Mouse (Mus musculus) midbrain, embryonic 16.5 days (tissue): ENCODE data around the gene Snx33. TPM values are rescaled to one million over a fixed set of nuclear protein-coding genes. Genes with fewer than 3 reads are reported as not detected.
A peak's percentile ranks its signal among the peaks of the same experiment; 100 is the strongest.

Experiments
- ATAC-seq: fragments of 200-750 bp; cut with Nextera tagmentation; 2 replicates; pipeline ENCODE4 v1.8.0; 2017; ENCODE audit warnings: moderate TSS enrichment
- H3K27ac ChIP-seq: fragments of 300-500 bp; sonication (generic); 2 replicates; pipeline ENCODE4 v1.5.1; 2014; ENCODE audit warnings: mild to moderate bottlenecking, low read length, mixed read lengths
- H3K27me3 ChIP-seq: fragments of 300-500 bp; sonication (generic); 2 replicates; pipeline ENCODE4 v1.6.1; 2014; ENCODE audit warnings: low read depth, low read length, mixed read lengths; ENCODE audit not compliant: control insufficient read depth, insufficient read depth
- H3K36me3 ChIP-seq: fragments of 300-500 bp; sonication (generic); 2 replicates; pipeline ENCODE4 v1.6.1; 2014; ENCODE audit warnings: mild to moderate bottlenecking, low read length, moderate library complexity, mixed read lengths; ENCODE audit not compliant: control insufficient read depth, insufficient read depth
- H3K4me1 ChIP-seq: fragments of 300-500 bp; sonication (generic); 2 replicates; pipeline ENCODE4 v1.6.1; 2014; ENCODE audit warnings: mild to moderate bottlenecking, low read length, mixed read lengths; ENCODE audit not compliant: control insufficient read depth, insufficient read depth
- H3K4me2 ChIP-seq: fragments of 300-500 bp; sonication (generic); 2 replicates; pipeline ENCODE4 v1.6.1; 2014; ENCODE audit warnings: mild to moderate bottlenecking, low read length, mixed read lengths
- H3K4me3 ChIP-seq: fragments of 300-500 bp; sonication (generic); 2 replicates; pipeline ENCODE4 v1.5.1; 2014; ENCODE audit warnings: low read depth, mild to moderate bottlenecking, low read length, moderate library complexity, mixed read lengths
- H3K9ac ChIP-seq: fragments of 300-500 bp; sonication (generic); 2 replicates; pipeline ENCODE4 v1.6.1; 2014; ENCODE audit warnings: low read depth, low read length, mixed read lengths
- H3K9me3 ChIP-seq: fragments of 300-500 bp; sonication (generic); replicated peaks from 2 replicates; pipeline ENCODE4 v1.6.1; 2014; ENCODE audit warnings: mild to moderate bottlenecking, low read length, mixed read lengths; ENCODE audit not compliant: control insufficient read depth, poor library complexity, severe bottlenecking
- WGBS: fragments of 180-500 bp; shearing (Covaris S2); extraction: QIAGEN DNeasy Blood & Tissue Kit; methylation state at CpG from one replicate; pipeline ENCODE4 v1.1.7; 2014; 5-methylcytosine and 5-hydroxymethylcytosine counted together
- polyA plus RNA-seq: library from polyadenylated mRNA; unstranded; fragments of >200 nt; fragmentation: Nextera tagmentation; extraction: Ambion mirVana; gene quantifications from 2 replicates; pipeline ENCODE4 v1.2.1, GENCODE M21; 2015

Gene Snx33
- polyA plus RNA-seq, 1 experiment from 2014 or later = 2.7 TPM

GRCm38 (mm10) chr9:56901187-56901586, 27.0 kb downstream of the Snx33 start:
- H3K4me3 ChIP-seq = no peak overlapping the region
- no peak overlapping the region for H3K4me2 ChIP-seq
- no peaks in the 10 kb centered on the region for H3K36me3 ChIP-seq
- H3K9ac ChIP-seq = no peak overlapping the region
- 75% methylated on average over 6 of the region's 8 CpGs for WGBS
- ATAC-seq = no peak
- H3K27ac ChIP-seq = no peak overlapping the region
- H3K9me3 ChIP-seq = no peaks in the 10 kb centered on the region
- no peaks in the 10 kb centered on the region for H3K27me3 ChIP-seq
- H3K4me1 ChIP-seq = no peaks in the 10 kb centered on the region

GRCm38 (mm10) chr9:56900571-56900970, 27.6 kb downstream of the Snx33 start:
- H3K9me3 ChIP-seq = no peaks in the 10 kb centered on the region
- H3K4me2 ChIP-seq = no peak overlapping the region
- no peaks in the 10 kb centered on the region for H3K4me1 ChIP-seq
- 73% methylated on average over 9 of the region's 9 CpGs for WGBS
- no peaks in the 10 kb centered on the region for H3K36me3 ChIP-seq
- no peak overlapping the region for H3K4me3 ChIP-seq
- no peak overlapping the region for H3K9ac ChIP-seq
- no peak overlapping the region for H3K27ac ChIP-seq
- ATAC-seq = no peak
- H3K27me3 ChIP-seq = no peaks in the 10 kb centered on the region

- no peak overlapping the region for H3K27ac ChIP-seq
- ATAC-seq = no peak
- H3K9me3 ChIP-seq = no peaks in the 10 kb centered on the region
- no peaks in the 10 kb centered on the region for H3K36me3 ChIP-seq
- H3K4me1 ChIP-seq = no peaks in the 10 kb centered on the region
- no peaks in the 10 kb centered on the region for H3K27me3 ChIP-seq
- no peak overlapping the region for H3K9ac ChIP-seq
- H3K4me2 ChIP-seq = no peak overlapping the region
- H3K4me3 ChIP-seq = no peak overlapping the region
Measured at GRCm38 (mm10) chr9:56900060-56900459, 28.1 kb downstream of the Snx33 start.

- H3K4me2 ChIP-seq = no peak overlapping the region
- H3K9ac ChIP-seq = no peak overlapping the region
- ATAC-seq = no peak
- no peak overlapping the region for H3K27ac ChIP-seq
- H3K36me3 ChIP-seq = no peaks in the 10 kb centered on the region
- no peaks in the 10 kb centered on the region for H3K9me3 ChIP-seq
- no peaks in the 10 kb centered on the region for H3K27me3 ChIP-seq
- 81% methylated on average over 11 of the region's 11 CpGs for WGBS
- no peaks in the 10 kb centered on the region for H3K4me1 ChIP-seq
- H3K4me3 ChIP-seq = no peak overlapping the region
Measured at GRCm38 (mm10) chr9:56899409-56899808, 28.8 kb downstream of the Snx33 start.

DNA sequence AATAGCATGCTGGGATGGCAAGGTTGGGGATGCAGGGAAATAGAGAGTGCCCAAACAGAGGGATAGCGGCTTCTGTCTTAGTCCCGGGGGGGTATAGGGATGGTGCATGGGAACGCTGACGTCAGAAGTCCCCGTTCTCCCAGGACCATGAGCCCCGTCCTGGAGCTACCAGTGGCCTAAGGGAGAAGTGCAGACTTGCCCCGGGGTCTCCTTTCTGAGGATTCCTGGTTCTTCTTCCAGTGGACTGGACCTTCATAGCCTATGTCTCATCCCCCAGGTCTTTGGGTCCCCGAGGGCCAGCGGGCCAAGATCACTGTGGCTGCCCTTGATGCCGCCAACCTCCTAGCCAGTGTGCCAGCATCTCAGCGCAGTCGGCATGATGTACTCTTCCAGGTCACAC, 31.4 kb downstream of the Snx33 start:
- no peak overlapping the region for H3K4me3 ChIP-seq

DNA sequence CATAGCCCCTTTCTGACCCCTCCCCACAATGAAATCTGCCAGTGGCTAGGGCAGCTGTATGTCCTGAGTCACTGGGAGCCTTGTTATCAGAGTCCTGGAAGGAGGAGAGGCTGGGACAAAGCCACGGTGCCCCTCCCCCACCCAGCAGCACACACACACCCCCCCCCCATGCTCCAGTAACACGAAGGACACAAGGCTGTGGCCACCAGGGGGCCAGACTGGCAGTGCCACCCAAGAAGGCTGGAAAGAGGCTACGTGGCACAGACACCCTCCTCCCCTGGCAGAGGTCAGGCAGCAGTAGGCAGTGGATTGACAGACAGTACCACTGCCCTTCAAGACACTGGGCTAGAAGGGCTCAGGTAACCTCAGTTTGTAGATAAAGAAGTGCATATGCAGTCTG, 34.2 kb downstream of the Snx33 start:
- Histone ChIP-seq H3K4me1 (peaks cover 6% of the 10 kb centered on the region), H3K4me3 (no peak overlapping the region), H3K4me2 (no peak overlapping the region), H3K27ac (no peak overlapping the region), H3K27me3 (no peaks in the 10 kb centered on the region; the same call in 1 of the 2 replicates), H3K9me3 (no peaks in the 10 kb centered on the region), H3K9ac (no peak overlapping the region), H3K36me3 (no peaks in the 10 kb centered on the region)
- WGBS = 14% methylated on average over 3 of the region's 3 CpGs
- ATAC-seq = no peak

More for the DNA sequence above, 31.4 kb downstream of the Snx33 start:
- Histone ChIP-seq H3K4me1 (peaks cover under 1% of the 10 kb centered on the region), H3K36me3 (no peaks in the 10 kb centered on the region), H3K4me2 (no peak overlapping the region), H3K27ac (no peak overlapping the region), H3K27me3 (no peaks in the 10 kb centered on the region; the same call in 1 of the 2 replicates), H3K9me3 (no peaks in the 10 kb centered on the region), H3K9ac (no peak overlapping the region)
- no peak for ATAC-seq
- WGBS = 89% methylated on average over 12 of the region's 12 CpGs

DNA sequence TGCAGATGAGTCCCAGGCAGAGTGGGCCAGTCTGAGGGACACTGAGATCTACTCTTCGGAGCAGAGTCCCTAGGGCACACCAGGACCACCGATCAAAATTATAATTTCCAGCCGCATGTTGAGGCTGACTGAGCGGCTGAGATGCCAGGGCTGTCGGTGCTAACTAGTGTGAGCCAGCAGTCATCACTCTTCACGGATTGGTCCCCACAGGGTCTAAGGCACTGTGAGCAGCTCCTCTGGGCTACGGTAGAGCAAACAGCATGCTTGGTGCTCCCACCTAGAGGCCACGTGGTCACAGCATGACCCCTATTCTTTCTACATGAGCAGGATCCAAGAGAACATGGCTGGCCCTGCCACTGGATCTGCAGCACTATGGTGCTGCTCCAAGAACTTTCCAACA, 34.9 kb downstream of the Snx33 start:
- H3K27me3 ChIP-seq = no peaks in the 10 kb centered on the region; the same call in 1 of the 2 replicates
- no peak overlapping the region for H3K4me2 ChIP-seq
- H3K4me1 ChIP-seq = peaks cover 6% of the 10 kb centered on the region
- H3K9me3 ChIP-seq = no peaks in the 10 kb centered on the region
- WGBS = 59% methylated on average over 8 of the region's 8 CpGs
- no peak overlapping the region for H3K4me3 ChIP-seq
- no peak for ATAC-seq
- H3K9ac ChIP-seq = no peak overlapping the region
- no peaks in the 10 kb centered on the region for H3K36me3 ChIP-seq
- no peak overlapping the region for H3K27ac ChIP-seq

DNA sequence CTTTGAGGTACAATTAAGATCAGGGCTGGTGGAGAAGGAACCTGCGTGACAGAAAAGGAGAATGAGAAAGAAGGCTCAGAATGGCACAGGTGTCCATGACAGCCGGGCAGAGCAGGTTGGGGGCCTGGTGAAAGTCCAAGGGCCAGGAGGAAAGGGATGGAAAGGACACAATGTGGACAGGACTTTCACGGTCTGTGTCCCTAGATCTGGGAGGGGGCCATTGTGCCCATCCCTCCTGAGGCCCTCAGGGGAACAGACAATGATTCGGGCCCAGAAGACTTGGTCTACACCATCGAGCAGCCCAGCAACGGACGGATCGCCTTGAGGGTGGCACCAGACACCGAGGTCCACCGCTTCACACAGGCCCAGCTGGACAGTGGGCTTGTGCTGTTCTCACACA, 36.1 kb downstream of the Snx33 start:
- H3K9me3 ChIP-seq = no peaks in the 10 kb centered on the region
- no peaks in the 10 kb centered on the region for H3K36me3 ChIP-seq
- peaks cover 6% of the 10 kb centered on the region for H3K4me1 ChIP-seq
- 89% methylated on average over 10 of the region's 10 CpGs for WGBS
- no peak overlapping the region for H3K4me2 ChIP-seq
- no peak overlapping the region for H3K9ac ChIP-seq
- H3K4me3 ChIP-seq = no peak overlapping the region
- no peak for ATAC-seq
- no peak overlapping the region for H3K27ac ChIP-seq
- no peaks in the 10 kb centered on the region; the same call in 1 of the 2 replicates for H3K27me3 ChIP-seq

- no peaks in the 10 kb centered on the region; the same call in 1 of the 2 replicates for H3K27me3 ChIP-seq
- H3K4me2 ChIP-seq = peak overlapping the region; percentile 53
- H3K27ac ChIP-seq = no peak overlapping the region
- no peaks in the 10 kb centered on the region for H3K36me3 ChIP-seq
- WGBS = 20% methylated on average over 12 of the region's 12 CpGs
- H3K9me3 ChIP-seq = no peaks in the 10 kb centered on the region
- ATAC-seq = peak; percentile 79
- peak overlapping the region; percentile 45 for H3K9ac ChIP-seq
- H3K4me1 ChIP-seq = peaks cover 6% of the 10 kb centered on the region
- 0 out of 2 replicates have a peak overlapping the region, but pooled peaks have one; percentile 6 for H3K4me3 ChIP-seq
Measured at GRCm38 (mm10) chr9:56891517-56892011, 36.6 kb downstream of the Snx33 start.
